Mouse (Mus musculus) hindbrain, postnatal 0 days (tissue): Measurements from ENCODE around the gene 2900026A02Rik. TPM values are rescaled to one million over a fixed set of nuclear protein-coding genes. Genes with fewer than 3 reads are reported as not detected.
A peak's percentile ranks its signal among the peaks of the same experiment; 100 is the strongest.

Source experiments
- ATAC-seq: fragments of 200-750 bp; cut with Nextera tagmentation; 2 replicates; pipeline ENCODE4 v1.8.0; 2017; ENCODE audit warnings: mild to moderate bottlenecking, moderate TSS enrichment, moderate library complexity
- DNase-seq: peaks from one replicate; pipeline ENCODE4 v3.0.0-alpha.2; 2015; ENCODE audit warnings: low spot score
- H3K27ac ChIP-seq: fragments of 300-500 bp; sonication (generic); 2 replicates; pipeline ENCODE4 v1.5.1; 2014; ENCODE audit warnings: mild to moderate bottlenecking
- H3K27me3 ChIP-seq: fragments of 300-500 bp; sonication (generic); 2 replicates; pipeline ENCODE4 v1.6.1; 2014; ENCODE audit warnings: low read length, mixed read lengths; ENCODE audit not compliant: insufficient read depth
- H3K36me3 ChIP-seq: fragments of 300-500 bp; sonication (generic); 2 replicates; pipeline ENCODE4 v1.6.1; 2014; ENCODE audit warnings: low read length, mixed read lengths; ENCODE audit not compliant: insufficient read depth
- H3K4me1 ChIP-seq: fragments of 300-500 bp; sonication (generic); 2 replicates; pipeline ENCODE4 v1.6.1; 2014; ENCODE audit warnings: antibody characterized with exemption, low read length, mixed read lengths; ENCODE audit not compliant: insufficient read depth
- H3K4me2 ChIP-seq: fragments of 300-500 bp; sonication (generic); 2 replicates; pipeline ENCODE4 v1.6.1; 2014; ENCODE audit warnings: low read depth, mild to moderate bottlenecking, low read length, moderate library complexity, mixed read lengths
- H3K4me3 ChIP-seq: fragments of 300-500 bp; sonication (generic); 2 replicates; pipeline ENCODE4 v1.5.1; 2014; ENCODE audit warnings: low read length
- H3K9ac ChIP-seq: fragments of 300-500 bp; sonication (generic); replicated peaks from 2 replicates; pipeline ENCODE4 v1.6.1; 2014; ENCODE audit warnings: mild to moderate bottlenecking, low read length, moderate library complexity, mixed read lengths
- H3K9me3 ChIP-seq: fragments of 300-500 bp; sonication (generic); 2 replicates; pipeline ENCODE4 v1.6.1; 2016; ENCODE audit warnings: low read length, mixed read lengths
- CTCF ChIP-seq: IDR thresholded peaks from 2 replicates; pipeline ENCODE4 v1.5.1; 2016; ENCODE audit warnings: antibody characterized with exemption, control low read depth, low read depth
- WGBS: fragments of 180-500 bp; shearing (Covaris S2); extraction: QIAGEN DNeasy Blood & Tissue Kit; methylation state at CpG from one replicate; pipeline ENCODE4 v1.1.7; 2014; 5-methylcytosine and 5-hydroxymethylcytosine counted together
- polyA plus RNA-seq: library from polyadenylated mRNA; unstranded; fragments of >200 nt; fragmentation: Nextera tagmentation; extraction: Ambion mirVana; gene quantifications from 2 replicates; pipeline ENCODE4 v1.2.1, GENCODE M21; 2015
- total RNA-seq: library from RNA; depleted of rRNA; stranded (reverse); fragments of >200 nt; gene quantifications from 2 replicates; pipeline ENCODE4 v1.2.3, GENCODE M21; 2014; rRNA removed

Gene 2900026A02Rik
- total RNA-seq (9.2 and 10.6 TPM in 2 replicates), polyA plus RNA-seq (2.5 and 3.1 TPM in 2 replicates)

GRCm38 (mm10) chr5:113221147-113221865, at the start of gene 2900026A02Rik:
2900026A02Rik (minus strand) TSS chr5:113221236.
- WGBS, result 8% methylated on average over 60 of the region's 62 CpGs
- no peak within 1 kb of the TSS for H3K27ac ChIP-seq
- H3K9ac ChIP-seq, result peak within 1 kb of the TSS; percentile 56
- ATAC-seq, result peak; percentile 72
- H3K4me2 ChIP-seq, result peak within 1 kb of the TSS; percentile 94
- H3K9me3 ChIP-seq, result no peaks in the 10 kb centered on the region
- H3K4me3 ChIP-seq, result peak within 1 kb of the TSS; percentile 55
- no peaks in the 10 kb centered on the region for H3K36me3 ChIP-seq
- peak; percentile 76 for TF ChIP-seq CTCF
- H3K27me3 ChIP-seq, result no peaks in the 10 kb centered on the region
- H3K4me1 ChIP-seq, result peaks cover 4% of the 10 kb centered on the region; the same call in 1 of the 2 replicates
- peak; percentile 90 for DNase-seq

GRCm38 (mm10) chr5:113270043-113270442, 49.0 kb upstream of the 2900026A02Rik start:
- Histone ChIP-seq H3K27me3 (no peaks in the 10 kb centered on the region), H3K27ac (no peak overlapping the region), H3K9ac (no peak overlapping the region), H3K9me3 (no peaks in the 10 kb centered on the region), H3K4me1 (no peaks in the 10 kb centered on the region), H3K4me2 (no peak overlapping the region), H3K4me3 (no peak overlapping the region), H3K36me3 (peaks cover 12% of the 10 kb centered on the region; the same call in 1 of the 2 replicates)
- ATAC-seq, result no peak
- peak; percentile 64 for TF ChIP-seq CTCF
- 77% methylated on average over 3 of the region's 3 CpGs for WGBS
- peak; percentile 44 for DNase-seq

GRCm38 (mm10) chr5:113268246-113268645, 47.2 kb upstream of the 2900026A02Rik start:
- DNase-seq (no peak), ATAC-seq (no peak)
- no peak for TF ChIP-seq CTCF
- Histone ChIP-seq H3K4me1 (no peaks in the 10 kb centered on the region), H3K27ac (no peak overlapping the region), H3K9me3 (no peaks in the 10 kb centered on the region), H3K36me3 (peaks cover 10% of the 10 kb centered on the region; the same call in 1 of the 2 replicates), H3K27me3 (no peaks in the 10 kb centered on the region), H3K4me2 (no peak overlapping the region), H3K4me3 (no peak overlapping the region), H3K9ac (no peak overlapping the region)

- Histone ChIP-seq H3K4me1 (no peaks in the 10 kb centered on the region), H3K4me3 (no peak overlapping the region), H3K27me3 (no peaks in the 10 kb centered on the region), H3K9me3 (no peaks in the 10 kb centered on the region), H3K9ac (no peak overlapping the region), H3K36me3 (peaks cover 9% of the 10 kb centered on the region; the same call in 1 of the 2 replicates), H3K4me2 (no peak overlapping the region), H3K27ac (no peak overlapping the region)
- no peak for DNase-seq
- WGBS, result 91% methylated on average over 8 of the region's 8 CpGs
- ATAC-seq, result no peak
- no peak for TF ChIP-seq CTCF
Measured at GRCm38 (mm10) chr5:113265637-113266036, 44.6 kb upstream of the 2900026A02Rik start.

- TF ChIP-seq CTCF, result no peak
- Histone ChIP-seq H3K27me3 (no peaks in the 10 kb centered on the region), H3K4me1 (no peaks in the 10 kb centered on the region), H3K9me3 (no peaks in the 10 kb centered on the region), H3K27ac (no peak overlapping the region), H3K36me3 (peaks cover 24% of the 10 kb centered on the region; the same call in 1 of the 2 replicates), H3K9ac (no peak overlapping the region), H3K4me2 (no peak overlapping the region), H3K4me3 (no peak overlapping the region)
- ATAC-seq, result no peak
- no peak for DNase-seq
- 93% methylated on average over 11 of the region's 11 CpGs for WGBS
Measured at GRCm38 (mm10) chr5:113250806-113251205, 29.8 kb upstream of the 2900026A02Rik start.

- WGBS, result 86% methylated on average over 8 of the region's 8 CpGs
Measured at GRCm38 (mm10) chr5:113249263-113249930, 28.4 kb upstream of the 2900026A02Rik start.

More at GRCm38 (mm10) chr5:113249263-113249930, 28.4 kb upstream of the 2900026A02Rik start:
- no peaks in the 10 kb centered on the region for H3K4me1 ChIP-seq
- H3K9me3 ChIP-seq, result no peaks in the 10 kb centered on the region
- TF ChIP-seq CTCF, result no peak
- H3K27ac ChIP-seq, result no peak overlapping the region
- no peak overlapping the region for H3K4me3 ChIP-seq
- H3K36me3 ChIP-seq, result peaks cover 16% of the 10 kb centered on the region; the same call in 1 of the 2 replicates
- H3K4me2 ChIP-seq, result no peak overlapping the region
- no peak overlapping the region for H3K9ac ChIP-seq
- DNase-seq (no peak), ATAC-seq (no peak)
- H3K27me3 ChIP-seq, result no peaks in the 10 kb centered on the region
